Mouse (Mus musculus) CH12.LX (cell line): ENCODE measurements at regions not wholly inside any gene's neighbourhood (a gene's known extent, or its start where the extent isn't known, plus 50 kb on each side); places are given as distances from the start of the nearest gene placed in this dataset.

Experiments
- DNase-seq: peaks from one replicate; pipeline ENCODE4 v3.0.0-alpha.2; 2013; ENCODE audit errors: extremely low read depth
- H3K27ac ChIP-seq: 2 replicates; pipeline ENCODE4 v1.5.1; 2012; ENCODE audit warnings: low read depth, mild to moderate bottlenecking, control low read depth, moderate library complexity; ENCODE audit not compliant: insufficient read depth
- H3K27me3 ChIP-seq: replicated peaks from 2 replicates; pipeline ENCODE3; 2012; ENCODE audit warnings: inconsistent platforms
- H3K36me3 ChIP-seq, 2 experiments: replicated peaks in 1 of 2; 2 replicates each; pipeline versions ENCODE3 to v1.6.1; 2012; ENCODE audit warnings: inconsistent platforms in 1 of 2, low read length in 1 of 2, mild to moderate bottlenecking in 1 of 2, mixed read lengths in 1 of 2, moderate library complexity in 1 of 2; ENCODE audit not compliant: control insufficient read depth in 1 of 2, insufficient read depth in 1 of 2
- H3K4me1 ChIP-seq, 2 experiments: 2 replicates each; pipeline ENCODE4 v1.6.1; 2012; ENCODE audit warnings: inconsistent platforms in 1 of 2, moderate library complexity in 1 of 2; ENCODE audit not compliant: insufficient read depth in 2 of 2, control insufficient read depth in 1 of 2
- H3K4me2 ChIP-seq: 2 replicates; pipeline ENCODE4 v1.6.1; 2012; ENCODE audit warnings: low read depth, mild to moderate bottlenecking, control low read depth; ENCODE audit not compliant: poor library complexity, insufficient read depth, severe bottlenecking
- H3K4me3 ChIP-seq, 3 experiments: fragments of 150-350 bp in 1 of 3; sonication (generic) in 1 of 3; replicated peaks in 1 of 3; 2 replicates each; pipeline versions ENCODE3 to v1.5.1; 2011 to 2012; ENCODE audit warnings: low read depth in 2 of 3, low read length in 2 of 3, mild to moderate bottlenecking in 2 of 3, moderate library complexity in 2 of 3, control low read depth in 1 of 3, improper control_type of control experiment in 1 of 3, inconsistent platforms in 1 of 3, mixed read lengths in 1 of 3; ENCODE audit not compliant: poor library complexity in 1 of 3
- H3K79me2 ChIP-seq: replicated peaks from 2 replicates; pipeline ENCODE4 v1.6.1; 2012; ENCODE audit warnings: mild to moderate bottlenecking, moderate library complexity; ENCODE audit not compliant: control insufficient read depth, poor library complexity, insufficient read depth, severe bottlenecking; ENCODE audit errors: extremely low read depth
- H3K9ac ChIP-seq: 2 replicates; pipeline ENCODE4 v1.6.1; 2012; ENCODE audit warnings: low read depth, mild to moderate bottlenecking, control low read depth, moderate library complexity; ENCODE audit not compliant: insufficient read depth
- H3K9me3 ChIP-seq: replicated peaks from 2 replicates; pipeline ENCODE3; 2012; ENCODE audit warnings: low read length, inconsistent platforms, mixed read lengths
- BHLHE40 ChIP-seq: IDR thresholded peaks from 2 replicates; pipeline ENCODE4 v1.6.1; 2011; ENCODE audit warnings: mild to moderate bottlenecking, low read depth, low read length, improper control_type of control experiment
- CHD2 ChIP-seq: IDR thresholded peaks from 2 replicates; pipeline ENCODE4 v1.6.1; 2011; ENCODE audit warnings: low read length, improper control_type of control experiment
- CTCF ChIP-seq, 2 experiments: IDR thresholded peaks in 1 of 2; conservative IDR thresholded peaks in 1 of 2; 2 replicates each; pipeline ENCODE4 v1.5.1; 2011 to 2012; ENCODE audit warnings: low read depth in 2 of 2, low read length in 2 of 2, improper control_type of control experiment in 1 of 2, inconsistent platforms in 1 of 2, mild to moderate bottlenecking in 1 of 2, moderate library complexity in 1 of 2
- E2F4 ChIP-seq: IDR thresholded peaks from 2 replicates; pipeline ENCODE4 v1.6.1; 2011; ENCODE audit warnings: low read depth, low read length, improper control_type of control experiment; ENCODE audit not compliant: insufficient replicate concordance
- EP300 ChIP-seq: IDR thresholded peaks from 2 replicates; pipeline ENCODE4 v1.6.1; 2011; ENCODE audit warnings: low read length, improper control_type of control experiment
- ETS1 ChIP-seq: conservative IDR thresholded peaks from 2 replicates; pipeline ENCODE4 v1.6.1; 2012; ENCODE audit warnings: low read depth, mild to moderate bottlenecking, inconsistent platforms, low read length, improper control_type of control experiment, moderate library complexity
- MAFK ChIP-seq: IDR thresholded peaks from 2 replicates; pipeline ENCODE4 v1.6.1; 2011; ENCODE audit warnings: low read length, improper control_type of control experiment; ENCODE audit not compliant: insufficient replicate concordance
- MAZ ChIP-seq: IDR thresholded peaks from 2 replicates; pipeline ENCODE4 v1.6.1; 2012; ENCODE audit warnings: low read depth, mild to moderate bottlenecking, inconsistent platforms, low read length, improper control_type of control experiment, moderate library complexity
- MXI1 ChIP-seq: IDR thresholded peaks from 2 replicates; pipeline ENCODE4 v1.6.1; 2011; ENCODE audit warnings: mild to moderate bottlenecking, low read depth, low read length, improper control_type of control experiment
- POLR2A ChIP-seq: IDR thresholded peaks from 2 replicates; pipeline ENCODE4 v1.6.1; 2011; ENCODE audit warnings: low read depth, mild to moderate bottlenecking, improper control_type of control experiment, low read length
- SIN3A ChIP-seq: IDR thresholded peaks from 2 replicates; pipeline ENCODE4 v1.6.1; 2012; ENCODE audit warnings: low read length, improper control_type of control experiment, inconsistent platforms
- SMC3 ChIP-seq: IDR thresholded peaks from 2 replicates; pipeline ENCODE4 v1.6.1; 2011; ENCODE audit warnings: low read depth, low read length, improper control_type of control experiment
- USF1 ChIP-seq: IDR thresholded peaks from 2 replicates; pipeline ENCODE4 v1.6.1; 2014; ENCODE audit warnings: low read depth, mild to moderate bottlenecking, inconsistent platforms, low read length, improper control_type of control experiment
- USF2 ChIP-seq: conservative IDR thresholded peaks from 2 replicates; pipeline ENCODE4 v1.6.1; 2011; ENCODE audit warnings: low read depth, low read length, improper control_type of control experiment
- ZC3H11A ChIP-seq: IDR thresholded peaks from 2 replicates; pipeline ENCODE4 v1.6.1; 2012; ENCODE audit warnings: low read depth, mild to moderate bottlenecking, inconsistent platforms, low read length, improper control_type of control experiment
- ZKSCAN1 ChIP-seq: IDR thresholded peaks from 2 replicates; pipeline ENCODE4 v1.6.1; 2012; ENCODE audit warnings: low read depth, inconsistent platforms, low read length, improper control_type of control experiment, borderline replicate concordance
- ZNF384 ChIP-seq: IDR thresholded peaks from 2 replicates; pipeline ENCODE4 v1.6.1; 2012; ENCODE audit warnings: low read depth, low read length, improper control_type of control experiment, inconsistent platforms
- dilution Hi-C: fragments of 300-500 bp; cut with MboI; formaldehyde crosslinking; loops from 2 replicates; pipeline ENCODE4 v1.14.3; 2020; ENCODE audit warnings: low sequenced_read_pairs; ENCODE audit not compliant: extremely low pct_unique_long_range_greater_than_20kb, extremely low pct_ligation_motif_present
- in situ Hi-C: fragments of 300-500 bp; cut with MboI; formaldehyde crosslinking; loops from 3 replicates; pipeline ENCODE4 v1.14.3; 2019; ENCODE audit warnings: low sequenced_read_pairs, low pct_ligation_motif_present, low pct_unique_long_range_greater_than_20kb, mixed read lengths

GRCm38 (mm10) chr16:13040312-13041100 is 69.0 kb upstream of the Ercc4 start:
- dilution Hi-C loops (no loop called here), in situ Hi-C loops (no loop called here)
- no peaks in the 10 kb centered on the region for H3K79me2 ChIP-seq
- no peak for DNase-seq
- H3K27ac ChIP-seq = no peak overlapping the region
- H3K27me3 ChIP-seq = peaks cover 7% of the 10 kb centered on the region
- TF ChIP-seq ZC3H11A = no peak
- no peak for TF ChIP-seq SIN3A
- no peak for TF ChIP-seq USF1
- TF ChIP-seq MXI1 = no peak
- no peak for TF ChIP-seq ZKSCAN1
- TF ChIP-seq SMC3 = no peak
- no peak for TF ChIP-seq USF2
- no peak for TF ChIP-seq CTCF (conservative IDR thresholded peaks at IDR 0.05 in 1 of 2, IDR thresholded peaks at IDR 0.05 in 1 of 2; ENCODE audit: low read depth in 2 of 2, low read length in 2 of 2)
- H3K4me2 ChIP-seq = no peak overlapping the region
- H3K9ac ChIP-seq = no peak overlapping the region
- H3K36me3 ChIP-seq = no peaks in the 10 kb centered on the region
- peaks cover 4% of the 10 kb centered on the region for H3K9me3 ChIP-seq
- peaks cover 0 to 6% of the 10 kb centered on the region in 2 experiments; a peak in 2 of 4 replicates for H3K4me1 ChIP-seq
- H3K4me3 ChIP-seq = no peak overlapping the region

DNA sequence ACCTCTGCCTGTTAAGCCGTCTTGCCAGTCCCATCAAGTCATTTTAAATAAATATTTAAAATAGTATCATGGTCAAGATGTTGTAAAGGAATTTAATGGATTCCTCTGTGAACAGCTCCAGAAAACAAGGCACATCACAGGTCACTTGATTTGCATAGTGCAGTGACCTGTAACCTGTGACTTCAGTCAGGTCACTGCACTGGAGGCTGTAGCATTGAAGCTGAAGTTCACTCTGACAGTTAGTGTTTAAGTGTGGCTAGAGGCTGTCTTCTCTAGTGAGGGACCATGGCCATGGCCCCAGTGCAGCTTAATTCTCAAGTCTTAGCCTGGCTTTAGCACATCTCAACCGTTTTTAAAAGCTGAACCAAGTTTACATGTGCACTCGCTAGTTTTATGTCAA is 68.1 kb upstream of the Ercc4 start:
- Histone ChIP-seq H3K4me1 (peaks cover 0 to 6% of the 10 kb centered on the region in 2 experiments; a peak in 2 of 4 replicates), H3K4me2 (no peak overlapping the region), H3K36me3 (no peaks in the 10 kb centered on the region), H3K4me3 (no peak overlapping the region), H3K79me2 (no peaks in the 10 kb centered on the region), H3K9ac (no peak overlapping the region), H3K9me3 (peaks cover 4% of the 10 kb centered on the region), H3K27ac (no peak overlapping the region), H3K27me3 (peaks cover 2% of the 10 kb centered on the region)
- dilution Hi-C loops = no loop called here
- DNase-seq = no peak
- in situ Hi-C loops = no loop called here
- TF ChIP-seq CHD2 = no peak
- no peak for TF ChIP-seq POLR2A
- TF ChIP-seq ZC3H11A = no peak
- no peak for TF ChIP-seq CTCF (conservative IDR thresholded peaks at IDR 0.05 in 1 of 2, IDR thresholded peaks at IDR 0.05 in 1 of 2; ENCODE audit: low read depth in 2 of 2, low read length in 2 of 2)
- no peak for TF ChIP-seq MAZ
- no peak for TF ChIP-seq ZNF384
- TF ChIP-seq E2F4 = no peak
- TF ChIP-seq USF1 = no peak
- no peak for TF ChIP-seq EP300
- TF ChIP-seq MAFK = no peak
- TF ChIP-seq BHLHE40 = no peak
- no peak for TF ChIP-seq SMC3
- TF ChIP-seq ETS1 = no peak
